24 mouse cellular contexts compared by ENCODE assay signal in genomic region chr19:55797834-55798233, GRCm38 (mm10). TPM values are rescaled to one million over a fixed set of nuclear protein-coding genes. Genes with fewer than 3 reads are reported as not detected.
A peak's percentile ranks its signal among the peaks of the same experiment; 100 is the strongest.
DNase-seq lines count a peak whose midpoint lies in the region; ATAC-seq and TF ChIP-seq lines count a peak whose summit lies in the region.
"Had no signal": no experiment of that assay in that cellular context is flagged by ENCODE, and none has a peak within 500 bp of the region (broad histone marks: within the 10 kb centered on the region; RNA-seq: fewer than 3 reads in every experiment).

No protein-coding gene starts in this region.

- H3K4me2 ChIP-seq in liver, embryonic 16.5 days (ENCODE audit: low read depth, low read length): no peak overlapping the region
- no peak overlapping the region for H3K4me2 ChIP-seq in liver, embryonic 11.5 days
- H3K4me2 ChIP-seq in forebrain, embryonic 15.5 days (replicated peaks): no peak overlapping the region
- H3K4me2 ChIP-seq: forebrain, embryonic 12.5 days; hindbrain, embryonic 12.5 days; liver, embryonic 13.5 days; midbrain, embryonic 13.5 days; neural tube, embryonic 13.5 days had no signal

- no peak for TF ChIP-seq CTCF in kidney, adult 2 months (conservative IDR thresholded peaks at IDR 0.05; ENCODE audit: insufficient read depth, insufficient read length, low read depth, low read length)
- TF ChIP-seq CTCF in thymus, adult 2 months (IDR thresholded peaks at IDR 0.05; ENCODE audit: borderline replicate concordance, control insufficient read depth, extremely low read depth, insufficient read depth, low read length, poor library complexity): no peak

- H3K27ac ChIP-seq in liver, embryonic 16.5 days (ENCODE audit: low read length): no peak overlapping the region
- H3K27ac ChIP-seq in liver, embryonic 11.5 days (ENCODE audit: low read depth, low read length): no peak overlapping the region
- H3K27ac ChIP-seq in kidney, adult 2 months (ENCODE audit: insufficient read depth, low read depth, low read length): peak overlapping the region; percentile 1; the same call in 1 of the 2 replicates
- H3K27ac ChIP-seq in thymus, adult 2 months (ENCODE audit: control insufficient read depth, insufficient read depth, low read length): no peak overlapping the region
- H3K27ac ChIP-seq in forebrain, embryonic 15.5 days (replicated peaks): no peak overlapping the region
- H3K27ac ChIP-seq: embryonic facial prominence, embryonic 10.5 days; forebrain, embryonic 12.5 days; heart, adult 2 months; hindbrain, embryonic 12.5 days; left cerebral cortex, adult 2 months; liver, embryonic 13.5 days; midbrain, embryonic 13.5 days; neural tube, embryonic 13.5 days had no signal

- no peak overlapping the region for H3K9ac ChIP-seq in liver, embryonic 16.5 days (ENCODE audit: low read depth, low read length)
- no peak overlapping the region for H3K9ac ChIP-seq in liver, embryonic 11.5 days (ENCODE audit: low read depth, low read length)
- no peak overlapping the region for H3K9ac ChIP-seq in forebrain, embryonic 15.5 days (replicated peaks)
- H3K9ac ChIP-seq: forebrain, embryonic 12.5 days; hindbrain, embryonic 12.5 days; liver, embryonic 13.5 days; midbrain, embryonic 13.5 days; neural tube, embryonic 13.5 days had no signal

- no peaks in the 10 kb centered on the region for H3K36me3 ChIP-seq in liver, embryonic 16.5 days (ENCODE audit: control insufficient read depth, insufficient read depth)
- no peaks in the 10 kb centered on the region for H3K36me3 ChIP-seq in liver, embryonic 11.5 days (ENCODE audit: control insufficient read depth, insufficient read depth, low read length)
- H3K36me3 ChIP-seq in kidney, adult 2 months (ENCODE audit: control insufficient read depth, insufficient read depth, low read length): no peaks in the 10 kb centered on the region
- no peaks in the 10 kb centered on the region for H3K36me3 ChIP-seq in thymus, adult 2 months (ENCODE audit: control insufficient read depth, insufficient read depth, low read length)
- no peaks in the 10 kb centered on the region for H3K36me3 ChIP-seq in forebrain, embryonic 15.5 days
- H3K36me3 ChIP-seq: forebrain, embryonic 12.5 days; hindbrain, embryonic 12.5 days; liver, embryonic 13.5 days; midbrain, embryonic 13.5 days; neural tube, embryonic 13.5 days had no signal

- no peaks in the 10 kb centered on the region for H3K4me1 ChIP-seq in liver, embryonic 16.5 days (ENCODE audit: control insufficient read depth, low read depth, low read length)
- H3K4me1 ChIP-seq in liver, embryonic 11.5 days (replicated peaks; ENCODE audit: control insufficient read depth, insufficient read depth, low read length): no peaks in the 10 kb centered on the region
- peaks cover 35% of the 10 kb centered on the region for H3K4me1 ChIP-seq in kidney, adult 2 months (ENCODE audit: control insufficient read depth, insufficient read depth, low read length)
- H3K4me1 ChIP-seq in thymus, adult 2 months (replicated peaks; ENCODE audit: control insufficient read depth, insufficient read depth, low read length): peaks cover 5% of the 10 kb centered on the region
- peaks cover 7% of the 10 kb centered on the region; the same call in 1 of the 2 replicates for H3K4me1 ChIP-seq in forebrain, embryonic 15.5 days

- WGBS in liver, embryonic 16.5 days (ENCODE audit: insufficient replicate concordance): 45% methylated on average over 3 of the region's 3 CpGs
- WGBS in liver, embryonic 11.5 days: 70% methylated on average over 3 of the region's 3 CpGs
- WGBS in kidney, adult 2 months: 26% methylated on average over 3 of the region's 3 CpGs
- 85% methylated on average over 3 of the region's 3 CpGs for WGBS in thymus, adult 2 months
- WGBS in forebrain, embryonic 15.5 days: 75% methylated on average over 3 of the region's 3 CpGs

- no peaks in the 10 kb centered on the region for H3K9me3 ChIP-seq in liver, embryonic 16.5 days (replicated peaks; ENCODE audit: control insufficient read depth, low read length)
- H3K9me3 ChIP-seq in liver, embryonic 11.5 days (ENCODE audit: control insufficient read depth, low read length): no peaks in the 10 kb centered on the region
- no peaks in the 10 kb centered on the region for H3K9me3 ChIP-seq in forebrain, embryonic 15.5 days
- H3K9me3 ChIP-seq: embryonic facial prominence, embryonic 10.5 days; forebrain, embryonic 12.5 days; hindbrain, embryonic 12.5 days; liver, embryonic 13.5 days; midbrain, embryonic 13.5 days; neural tube, embryonic 13.5 days had no signal

- H3K27me3 ChIP-seq in liver, embryonic 16.5 days (ENCODE audit: control insufficient read depth, insufficient read depth, low read depth, low read length): no peaks in the 10 kb centered on the region
- H3K27me3 ChIP-seq in liver, embryonic 11.5 days (replicated peaks; ENCODE audit: control insufficient read depth, insufficient read depth, low read length): no peaks in the 10 kb centered on the region
- no peaks in the 10 kb centered on the region for H3K27me3 ChIP-seq in kidney, adult 2 months (replicated peaks; ENCODE audit: control insufficient read depth, insufficient read depth, low read length)
- H3K27me3 ChIP-seq in thymus, adult 2 months (ENCODE audit: control insufficient read depth, insufficient read depth, low read length): no peaks in the 10 kb centered on the region
- H3K27me3 ChIP-seq in forebrain, embryonic 15.5 days: no peaks in the 10 kb centered on the region
- H3K27me3 ChIP-seq: forebrain, embryonic 12.5 days; hindbrain, embryonic 12.5 days; liver, embryonic 13.5 days; midbrain, embryonic 13.5 days; neural tube, embryonic 13.5 days had no signal

- no peak overlapping the region for H3K4me3 ChIP-seq in liver, embryonic 16.5 days (ENCODE audit: low read depth, low read length)
- H3K4me3 ChIP-seq in liver, embryonic 11.5 days (ENCODE audit: low read depth, low read length): no peak overlapping the region
- no peak overlapping the region for H3K4me3 ChIP-seq in kidney, adult 2 months (ENCODE audit: insufficient read depth, low read depth, low read length)
- H3K4me3 ChIP-seq in thymus, adult 2 months (ENCODE audit: control insufficient read depth, insufficient read depth, low read length): no peak overlapping the region
- no peak overlapping the region for H3K4me3 ChIP-seq in forebrain, embryonic 15.5 days
- H3K4me3 ChIP-seq: embryonic facial prominence, embryonic 10.5 days; forebrain, embryonic 12.5 days; heart, adult 2 months; hindbrain, embryonic 12.5 days; left cerebral cortex, adult 2 months; liver, embryonic 13.5 days; midbrain, embryonic 13.5 days; neural tube, embryonic 13.5 days had no signal

- no peak for TF ChIP-seq POLR2A in kidney, adult 2 months (IDR thresholded peaks at IDR 0.05; ENCODE audit: low read depth, low read length)
- no peak for TF ChIP-seq POLR2A in thymus, adult 2 months (IDR thresholded peaks at IDR 0.05; ENCODE audit: control insufficient read depth, extremely low read depth, insufficient read depth, low read length, poor library complexity)

- ATAC-seq in liver, embryonic 16.5 days (ENCODE audit: low read depth): peak; percentile 56; the same call in 1 of the 2 replicates
- no peak for ATAC-seq in liver, embryonic 11.5 days (replicated peaks; ENCODE audit: low FRiP score)
- ATAC-seq in forebrain, embryonic 15.5 days (replicated peaks): no peak
- ATAC-seq: midbrain, embryonic 13.5 days had no signal

- no peak for DNase-seq in liver, embryonic 11.5 days (ENCODE audit: low spot score)
- DNase-seq in kidney, adult 2 months: peak; percentile 90
- peak; percentile 43 for DNase-seq in kidney, postnatal 10 days
- DNase-seq in urinary bladder, postnatal 14 days (ENCODE audit: low spot score): no peak
- no peak for DNase-seq in thymus, adult 2 months
- DNase-seq: adrenal gland, adult 8-10 months; cerebellum, adult 9-10 months; gastrocnemius, postnatal 14 days; heart, adult 2 months; heart, postnatal 10 days; layer of hippocampus, adult 9-11 months; left cerebral cortex, postnatal 4 days; liver, embryonic 13.5 days; right cerebral cortex, adult 18-20 months; spleen, adult 18-20 months; thymus, adult 18-20 months had no signal

RNA-seq across cellular contexts. Expression of gene Tcf7l2, which starts 56.2 kb away (rescaled TPM):
- polyA plus RNA-seq in liver, embryonic 16.5 days (2015; fragmentation: Nextera tagmentation; extraction: Ambion mirVana): 16.5 and 20.7 TPM in 2 replicates
- 48.9 and 50.3 TPM in 2 replicates for polyA plus RNA-seq in liver, embryonic 11.5 days (2014; fragmentation: Nextera tagmentation; extraction: Ambion mirVana)
- polyA plus RNA-seq in kidney, adult 2 months (2012; rRNA removed): 15.8 and 18.2 TPM in 2 replicates
- polyA plus RNA-seq in thymus, adult 2 months (2012; rRNA removed): 7.6 and 10.2 TPM in 2 replicates
- 95.4 and 131 TPM in 2 replicates for polyA plus RNA-seq in forebrain, embryonic 15.5 days (2015; fragmentation: Nextera tagmentation; extraction: Ambion mirVana)

Comparison
In these comparisons a context has a peak if more than half of its experiments do, and no peak if none do; other contexts are left out.
1. DNase-seq: peak in kidney, adult 2 months (single experiment) and kidney, postnatal 10 days (single experiment); none in liver, embryonic 11.5 days (single experiment), urinary bladder, postnatal 14 days (single experiment) and thymus, adult 2 months (single experiment).